Mouse (Mus musculus) CH12.LX (cell line): ENCODE results near the gene Elovl5. TPM values are rescaled to one million over a fixed set of nuclear protein-coding genes. Genes with fewer than 3 reads are reported as not detected.

Experiments
- DNase-seq: peaks from one replicate; pipeline ENCODE4 v3.0.0-alpha.2; 2013; ENCODE audit errors: extremely low read depth
- H3K27ac ChIP-seq: 2 replicates; pipeline ENCODE4 v1.5.1; 2012; ENCODE audit warnings: low read depth, mild to moderate bottlenecking, control low read depth, moderate library complexity; ENCODE audit not compliant: insufficient read depth
- H3K27me3 ChIP-seq: replicated peaks from 2 replicates; pipeline ENCODE3; 2012; ENCODE audit warnings: inconsistent platforms
- H3K36me3 ChIP-seq, 2 experiments: replicated peaks in 1 of 2; 2 replicates each; pipeline versions ENCODE3 to v1.6.1; 2012; ENCODE audit warnings: inconsistent platforms in 1 of 2, low read length in 1 of 2, mild to moderate bottlenecking in 1 of 2, mixed read lengths in 1 of 2, moderate library complexity in 1 of 2; ENCODE audit not compliant: control insufficient read depth in 1 of 2, insufficient read depth in 1 of 2
- H3K4me1 ChIP-seq, 2 experiments: 2 replicates each; pipeline ENCODE4 v1.6.1; 2012; ENCODE audit warnings: inconsistent platforms in 1 of 2, moderate library complexity in 1 of 2; ENCODE audit not compliant: insufficient read depth in 2 of 2, control insufficient read depth in 1 of 2
- H3K4me2 ChIP-seq: 2 replicates; pipeline ENCODE4 v1.6.1; 2012; ENCODE audit warnings: low read depth, mild to moderate bottlenecking, control low read depth; ENCODE audit not compliant: poor library complexity, insufficient read depth, severe bottlenecking
- H3K4me3 ChIP-seq, 3 experiments: fragments of 150-350 bp in 1 of 3; sonication (generic) in 1 of 3; replicated peaks in 1 of 3; 2 replicates each; pipeline versions ENCODE3 to v1.5.1; 2011 to 2012; ENCODE audit warnings: low read depth in 2 of 3, low read length in 2 of 3, mild to moderate bottlenecking in 2 of 3, moderate library complexity in 2 of 3, control low read depth in 1 of 3, improper control_type of control experiment in 1 of 3, inconsistent platforms in 1 of 3, mixed read lengths in 1 of 3; ENCODE audit not compliant: poor library complexity in 1 of 3
- H3K79me2 ChIP-seq: replicated peaks from 2 replicates; pipeline ENCODE4 v1.6.1; 2012; ENCODE audit warnings: mild to moderate bottlenecking, moderate library complexity; ENCODE audit not compliant: control insufficient read depth, poor library complexity, insufficient read depth, severe bottlenecking; ENCODE audit errors: extremely low read depth
- H3K9ac ChIP-seq: 2 replicates; pipeline ENCODE4 v1.6.1; 2012; ENCODE audit warnings: low read depth, mild to moderate bottlenecking, control low read depth, moderate library complexity; ENCODE audit not compliant: insufficient read depth
- H3K9me3 ChIP-seq: replicated peaks from 2 replicates; pipeline ENCODE3; 2012; ENCODE audit warnings: low read length, inconsistent platforms, mixed read lengths
- BHLHE40 ChIP-seq: IDR thresholded peaks from 2 replicates; pipeline ENCODE4 v1.6.1; 2011; ENCODE audit warnings: mild to moderate bottlenecking, low read depth, low read length, improper control_type of control experiment
- CTCF ChIP-seq, 2 experiments: IDR thresholded peaks in 1 of 2; conservative IDR thresholded peaks in 1 of 2; 2 replicates each; pipeline ENCODE4 v1.5.1; 2011 to 2012; ENCODE audit warnings: low read depth in 2 of 2, low read length in 2 of 2, improper control_type of control experiment in 1 of 2, inconsistent platforms in 1 of 2, mild to moderate bottlenecking in 1 of 2, moderate library complexity in 1 of 2
- ELF1 ChIP-seq: IDR thresholded peaks from 2 replicates; pipeline ENCODE4 v1.6.1; 2014; ENCODE audit warnings: low read depth, mild to moderate bottlenecking, inconsistent platforms, low read length, improper control_type of control experiment
- GABPA ChIP-seq: IDR thresholded peaks from 2 replicates; pipeline ENCODE4 v1.6.1; 2012; ENCODE audit warnings: low read depth, low read length, improper control_type of control experiment, inconsistent platforms; ENCODE audit not compliant: insufficient replicate concordance
- IRF4 ChIP-seq: IDR thresholded peaks from 2 replicates; pipeline ENCODE4 v1.6.1; 2014; ENCODE audit warnings: low read depth, mild to moderate bottlenecking, inconsistent platforms, low read length, improper control_type of control experiment
- JUND ChIP-seq: conservative IDR thresholded peaks from 2 replicates; pipeline ENCODE4 v1.6.1; 2011; ENCODE audit warnings: low read depth, low read length, improper control_type of control experiment
- KAT2A ChIP-seq: IDR thresholded peaks from 2 replicates; pipeline ENCODE4 v1.6.1; 2012; ENCODE audit warnings: low read length, improper control_type of control experiment, inconsistent platforms; ENCODE audit not compliant: insufficient replicate concordance
- MAZ ChIP-seq: IDR thresholded peaks from 2 replicates; pipeline ENCODE4 v1.6.1; 2012; ENCODE audit warnings: low read depth, mild to moderate bottlenecking, inconsistent platforms, low read length, improper control_type of control experiment, moderate library complexity
- NRF1 ChIP-seq: IDR thresholded peaks from 2 replicates; pipeline ENCODE4 v1.6.1; 2014; ENCODE audit warnings: low read depth, mild to moderate bottlenecking, inconsistent platforms, low read length, improper control_type of control experiment, moderate library complexity
- RAD21 ChIP-seq: IDR thresholded peaks from 2 replicates; pipeline ENCODE4 v1.6.1; 2011; ENCODE audit warnings: low read depth, mild to moderate bottlenecking, low read length, improper control_type of control experiment, moderate library complexity
- SMC3 ChIP-seq: IDR thresholded peaks from 2 replicates; pipeline ENCODE4 v1.6.1; 2011; ENCODE audit warnings: low read depth, low read length, improper control_type of control experiment
- USF2 ChIP-seq: conservative IDR thresholded peaks from 2 replicates; pipeline ENCODE4 v1.6.1; 2011; ENCODE audit warnings: low read depth, low read length, improper control_type of control experiment
- ZC3H11A ChIP-seq: IDR thresholded peaks from 2 replicates; pipeline ENCODE4 v1.6.1; 2012; ENCODE audit warnings: low read depth, mild to moderate bottlenecking, inconsistent platforms, low read length, improper control_type of control experiment
- ZKSCAN1 ChIP-seq: IDR thresholded peaks from 2 replicates; pipeline ENCODE4 v1.6.1; 2012; ENCODE audit warnings: low read depth, inconsistent platforms, low read length, improper control_type of control experiment, borderline replicate concordance
- ZMIZ1 ChIP-seq: IDR thresholded peaks from 2 replicates; pipeline ENCODE4 v1.6.1; 2012; ENCODE audit warnings: low read depth, mild to moderate bottlenecking, inconsistent platforms, low read length, improper control_type of control experiment
- dilution Hi-C: fragments of 300-500 bp; cut with MboI; formaldehyde crosslinking; loops from 2 replicates; pipeline ENCODE4 v1.14.3; 2020; ENCODE audit warnings: low sequenced_read_pairs; ENCODE audit not compliant: extremely low pct_unique_long_range_greater_than_20kb, extremely low pct_ligation_motif_present
- in situ Hi-C: fragments of 300-500 bp; cut with MboI; formaldehyde crosslinking; loops from 3 replicates; pipeline ENCODE4 v1.14.3; 2019; ENCODE audit warnings: low sequenced_read_pairs, low pct_ligation_motif_present, low pct_unique_long_range_greater_than_20kb, mixed read lengths
- polyA plus RNA-seq: library from polyadenylated mRNA; unstranded; fragments of >175 nt; gene quantifications from 2 replicates; pipeline ENCODE4 v1.2.1, GENCODE M21; 2012; ENCODE audit warnings: low read depth; ENCODE audit not compliant: insufficient read length
- total RNA-seq, 2 experiments: library from RNA; depleted of rRNA; stranded (reverse); fragments of 300-350 nt in 1 of 2; fragments of >200 nt in 1 of 2; gene quantifications; 2 replicates each; pipeline ENCODE4 v1.2.3; 2012 to 2014

The Elovl5 gene
- total and polyA plus RNA-seq, 3 experiments = 44.0 to 122 (median 63.0) TPM

GRCm38 (mm10) chr9:78003278-78003677 is 86.1 kb downstream of the Elovl5 start:
- Histone ChIP-seq H3K4me2 (no peak overlapping the region), H3K27ac (no peak overlapping the region), H3K4me1 (peaks cover 3 to 18% of the 10 kb centered on the region in 2 experiments; a peak in 3 of 4 replicates), H3K36me3 (no peaks in the 10 kb centered on the region), H3K9me3 (no peaks in the 10 kb centered on the region)
- in situ Hi-C loops = no loop called here
- DNase-seq = no peak
- TF ChIP-seq BHLHE40 (no peak), MAZ (no peak), ZC3H11A (no peak), USF2 (no peak)
- TF ChIP-seq, all 38 proteins: peak for 0
- no peaks in the 10 kb centered on the region for H3K27me3 ChIP-seq
- H3K79me2 ChIP-seq = no peaks in the 10 kb centered on the region
- H3K4me3 ChIP-seq = no peak overlapping the region
- dilution Hi-C loops = no loop called here
- H3K9ac ChIP-seq = no peak overlapping the region

GRCm38 (mm10) chr9:78005481-78005880 is 88.3 kb downstream of the Elovl5 start:
- Histone ChIP-seq H3K4me2 (no peak overlapping the region), H3K4me1 (peaks cover 3 to 16% of the 10 kb centered on the region in 2 experiments; a peak in 3 of 4 replicates), H3K36me3 (no peaks in the 10 kb centered on the region), H3K27ac (no peak overlapping the region), H3K4me3 (no peak overlapping the region), H3K9ac (no peak overlapping the region), H3K27me3 (no peaks in the 10 kb centered on the region), H3K79me2 (no peaks in the 10 kb centered on the region), H3K9me3 (no peaks in the 10 kb centered on the region)
- DNase-seq = peak; percentile 50
- dilution Hi-C loops = no loop called here
- in situ Hi-C loops = no loop called here
- no peak for TF ChIP-seq IRF4
- no peak for TF ChIP-seq KAT2A
- no peak for TF ChIP-seq NRF1
- peak; percentile 43 to 67; a peak in 3 of 4 replicates for TF ChIP-seq CTCF (conservative IDR thresholded peaks at IDR 0.05 in 1 of 2, IDR thresholded peaks at IDR 0.05 in 1 of 2; ENCODE audit: low read depth in 2 of 2, low read length in 2 of 2)
- no peak for TF ChIP-seq JUND
- no peak for TF ChIP-seq MAZ
- TF ChIP-seq GABPA = no peak
- TF ChIP-seq SMC3 = peak; percentile 62
- no peak for TF ChIP-seq ZKSCAN1
- peak; percentile 40 for TF ChIP-seq RAD21
- no peak for TF ChIP-seq ELF1
- TF ChIP-seq ZMIZ1 = no peak
